Mouse (Mus musculus): Measurements from ENCODE around the gene Cr1l. TPM values are rescaled to one million over a fixed set of nuclear protein-coding genes. Genes with fewer than 3 reads are reported as not detected.

Gene Cr1l
- 10 to 100 TPM; 36.4 to 37.6 TPM for total RNA-seq (2021)

DNA sequence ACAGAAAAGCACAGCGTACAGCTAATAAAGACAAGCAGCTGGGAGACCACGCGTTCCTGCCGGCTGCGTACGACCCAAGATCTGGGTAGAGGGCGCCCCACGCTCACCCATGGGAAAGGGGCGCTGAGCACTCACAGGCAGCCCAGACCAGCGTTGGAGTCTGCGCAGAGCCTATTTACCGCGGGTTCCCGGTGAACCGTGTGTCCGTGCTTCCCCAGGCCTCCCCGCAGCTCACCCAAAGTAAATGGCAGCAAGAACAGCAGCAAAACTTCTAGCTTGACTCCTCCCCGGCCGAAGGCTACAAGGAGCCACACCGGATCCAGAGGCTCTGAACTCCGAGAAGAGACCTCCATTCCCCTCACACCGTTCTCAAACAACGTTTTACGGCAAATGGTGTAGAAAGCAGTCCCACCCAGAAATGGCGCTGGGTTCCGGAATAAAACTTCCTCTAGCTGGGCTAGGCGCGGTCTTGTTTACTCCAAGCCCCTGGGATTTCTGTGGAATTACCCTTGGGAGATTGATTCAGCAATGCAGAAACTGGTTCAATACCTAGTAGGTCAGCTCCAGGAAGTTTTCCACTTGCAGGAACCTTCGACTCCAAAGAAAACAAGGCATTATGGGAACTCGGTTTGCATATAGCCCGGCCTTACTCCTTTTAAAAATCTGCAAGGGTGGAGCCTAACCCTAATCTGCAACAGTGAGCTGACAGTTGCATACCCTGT lies at the start of gene Cr1l:
Gene Cr1l, minus strand, starts transcription at position 634 of the 722 bp plus-strand sequence.
- DNase-seq, result peak; percentile 90 to 91

- peak; percentile 49 for DNase-seq
Observed at GRCm38 (mm10) chr1:195175980-195176931, 44.9 kb upstream of the Cr1l start, which contains the start of gene Cr2. Gene Cr2, minus strand, starts transcription at chr1:195176716.

GRCm38 (mm10) chr1:195164996-195165755 lies 33.8 kb upstream of the Cr1l start:
- DNase-seq, result no peak

DNA sequence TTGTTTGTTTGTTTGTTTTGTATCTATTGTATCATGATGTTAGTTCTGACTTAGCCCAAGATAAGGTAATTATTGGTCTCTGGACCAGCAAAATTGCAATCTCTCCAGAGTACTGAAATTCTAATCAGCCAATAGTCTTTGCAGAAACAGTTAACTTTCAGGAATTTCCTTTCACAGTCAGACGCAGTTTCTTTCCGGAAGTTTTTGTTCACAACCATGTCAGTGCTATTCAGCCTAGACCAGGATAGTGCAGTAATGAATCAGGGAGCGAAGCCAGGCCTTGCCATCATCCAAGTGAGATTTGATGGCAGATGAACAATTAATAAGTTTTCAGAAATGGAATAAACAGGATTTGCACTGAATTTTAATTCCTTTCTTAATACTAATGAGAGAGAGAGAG lies 684 bp upstream of the Cr1l start:
- DNase-seq, result no peak

- DNase-seq, result no peak
Observed at GRCm38 (mm10) chr1:195131675-195132015, 259 bp upstream of the Cr1l start.

- no peak for DNase-seq
Observed at GRCm38 (mm10) chr1:195130479-195130878, 907 bp downstream of the Cr1l start.

GRCm38 (mm10) chr1:195129867-195130266 lies 1.5 kb downstream of the Cr1l start:
- DNase-seq, result no peak

DNA sequence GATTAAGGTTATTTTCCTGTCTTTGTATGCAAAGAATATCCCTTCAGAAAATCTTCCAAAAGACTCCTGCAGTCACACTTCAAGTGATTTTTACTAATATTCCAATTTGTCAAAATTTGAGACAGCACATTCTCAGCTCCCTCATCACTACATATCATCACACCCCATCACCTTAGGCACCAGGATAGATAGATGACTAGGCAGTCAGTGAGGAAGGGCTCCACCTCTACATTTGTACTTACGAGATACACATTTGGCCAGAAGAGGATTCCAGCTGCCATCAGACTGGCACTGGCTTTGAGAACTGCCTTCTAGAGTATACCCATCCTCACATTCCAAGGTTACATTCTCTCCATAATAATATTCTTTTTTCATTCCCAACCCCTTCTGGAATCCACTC lies 17.0 kb downstream of the Cr1l start:
- DNase-seq, result no peak

- no peak for DNase-seq
Observed at GRCm38 (mm10) chr1:195113621-195114020, 17.8 kb downstream of the Cr1l start.

GRCm38 (mm10) chr1:195100693-195101092 lies 30.7 kb downstream of the Cr1l start:
- no peak for DNase-seq

- DNase-seq, result no peak
Observed at GRCm38 (mm10) chr1:195098004-195098403, 33.4 kb downstream of the Cr1l start.

- DNase-seq, result peak; percentile 16 to 20
Observed at GRCm38 (mm10) chr1:195092220-195092720, 39.1 kb downstream of the Cr1l start, which contains the start of gene Cd46. Gene Cd46, minus strand, starts transcription at chr1:195092249.

DNA sequence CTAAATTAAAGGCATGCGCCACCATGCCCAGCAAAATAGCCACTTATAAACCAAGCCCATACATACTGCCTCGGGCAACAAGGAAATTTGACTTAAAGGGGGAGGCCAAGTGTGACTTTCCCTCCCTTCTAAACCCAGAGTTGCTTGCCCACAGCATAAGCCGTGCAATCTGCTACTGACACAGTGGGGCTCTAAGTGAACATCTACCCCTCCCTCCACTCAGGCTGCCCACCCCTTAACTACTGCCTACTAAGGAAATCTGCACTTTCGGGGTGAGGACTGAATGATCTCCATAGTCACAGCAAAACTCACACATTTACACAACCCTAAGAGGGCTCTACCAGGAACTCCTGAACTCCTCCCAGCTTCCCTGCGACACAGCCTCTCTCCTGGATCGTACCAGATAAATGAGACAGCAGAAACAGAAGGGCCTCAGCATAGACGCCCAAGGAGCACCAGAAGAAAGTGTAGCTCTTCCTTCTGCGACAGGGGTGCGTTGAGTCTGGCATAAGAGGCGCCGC lies 39.6 kb downstream of the Cr1l start:
- DNase-seq, result no peak

GRCm38 (mm10) chr1:195082142-195082541 lies 49.2 kb downstream of the Cr1l start:
- no peak for DNase-seq

Other genes starting within 250 kb of the Cr1l start
- 10 to 100 TPM; 24.8 to 27.2 TPM for gene Cd34, start 192.8 kb downstream of the Cr1l start, total RNA-seq (2021)
- gene Cd46, start 39.3 kb downstream of the Cr1l start, total RNA-seq (2021), result 1 to 10 TPM; 3.9 to 4.9 TPM
- under 1 TPM; 0.13 to 0.77 TPM for gene Cr2, start 45.1 kb upstream of the Cr1l start, total RNA-seq (2021)